Mouse (Mus musculus) stomach, postnatal 0 days (tissue): ENCODE measurements around the gene Olfr16.

Source experiments
- CTCF ChIP-seq: IDR thresholded peaks from 2 replicates; pipeline ENCODE4 v1.5.1; 2016; ENCODE audit warnings: antibody characterized with exemption, low read depth, mild to moderate bottlenecking, moderate library complexity
- EP300 ChIP-seq: optimal IDR thresholded peaks from 2 replicates; pipeline ENCODE3; 2016; ENCODE audit warnings: antibody characterized with exemption

DNA sequence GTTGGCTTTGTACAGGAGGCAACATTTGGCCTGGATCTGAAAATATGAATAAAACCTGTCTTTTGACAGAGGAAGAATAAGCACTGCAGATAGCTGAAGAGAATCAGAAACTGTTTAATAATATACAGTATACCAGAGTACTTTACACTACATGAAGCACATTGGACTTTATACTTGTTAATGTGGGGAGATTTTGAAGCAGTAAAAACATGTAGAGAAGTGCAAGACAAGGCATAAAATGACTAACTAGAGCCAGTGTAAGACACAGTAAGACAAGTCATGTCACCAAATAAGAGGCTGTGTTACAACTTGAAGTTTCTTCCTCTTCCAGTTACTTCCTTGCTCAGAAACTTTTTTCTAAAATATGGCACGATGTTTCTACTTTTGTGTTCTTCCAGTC, 33.1 kb upstream of the Olfr16 start:
- no peak for TF ChIP-seq CTCF
- no peak for TF ChIP-seq EP300
